Mouse (Mus musculus) heart, adult 2 months (tissue): ENCODE data around the gene Exoc7. TPM values are rescaled to one million over a fixed set of nuclear protein-coding genes. Genes with fewer than 3 reads are reported as not detected.

Experiments
- DNase-seq, 2 experiments: peaks; one replicate each; pipeline ENCODE4 v3.0.0; 2021
- H3K27ac ChIP-seq: fragments of 200-600 bp; 2 replicates; pipeline ENCODE4 v1.8.1; 2022
- H3K27me3 ChIP-seq: fragments of 200-500 bp; 2 replicates; pipeline ENCODE4 v1.6.1; 2012; ENCODE audit warnings: mild to moderate bottlenecking, low read length, inconsistent platforms, mixed read lengths; ENCODE audit not compliant: control insufficient read depth, insufficient read depth
- H3K36me3 ChIP-seq: fragments of 200-500 bp; 2 replicates; pipeline ENCODE4 v1.6.1; 2012; ENCODE audit warnings: low read length, inconsistent platforms; ENCODE audit not compliant: control insufficient read depth, insufficient read depth
- H3K4me1 ChIP-seq: fragments of 200-500 bp; 2 replicates; pipeline ENCODE4 v1.6.1; 2011; ENCODE audit warnings: low read length; ENCODE audit not compliant: control insufficient read depth, insufficient read depth
- H3K4me3 ChIP-seq: fragments of 200-600 bp; 2 replicates; pipeline ENCODE4 v1.8.1; 2022
- H3K79me2 ChIP-seq: fragments of 200-500 bp; replicated peaks from 2 replicates; pipeline ENCODE4 v1.6.1; 2012; ENCODE audit warnings: mild to moderate bottlenecking, inconsistent platforms, low read length, moderate library complexity, mixed read lengths; ENCODE audit not compliant: control insufficient read depth, insufficient read depth
- H3K9ac ChIP-seq: fragments of 200-500 bp; 2 replicates; pipeline ENCODE4 v1.6.1; 2012; ENCODE audit warnings: low read depth, mild to moderate bottlenecking, control low read depth, inconsistent platforms, low read length, mixed read lengths
- CTCF ChIP-seq: fragments of 200-600 bp; IDR thresholded peaks from 2 replicates; pipeline ENCODE4 v1.8.1; 2022; ENCODE audit warnings: antibody characterized with exemption, mild to moderate bottlenecking, moderate library complexity
- EP300 ChIP-seq: fragments of 200-500 bp; IDR thresholded peaks from 2 replicates; pipeline ENCODE4 v1.6.1; 2011; ENCODE audit warnings: low read depth, low read length, control low read depth; ENCODE audit not compliant: insufficient read depth
- POLR2A ChIP-seq: fragments of 200-500 bp; IDR thresholded peaks from 2 replicates; pipeline ENCODE4 v1.6.1; 2011; ENCODE audit warnings: mild to moderate bottlenecking, low read depth, low read length, control low read depth; ENCODE audit not compliant: insufficient read depth
- WGBS: fragments of 180-500 bp; shearing (Covaris S2); methylation state at CpG from one replicate; pipeline ENCODE4 v1.1.7; 2018; 5-methylcytosine and 5-hydroxymethylcytosine counted together
- intact Hi-C: fragments of 180-260 bp; cut with DNase I; formaldehyde crosslinking; loops from one replicate; pipeline ENCODE4 v1.15.1; 2025
- polyA plus RNA-seq: library from polyadenylated mRNA; depleted of rRNA; stranded (reverse); fragments of >200 nt; gene quantifications from 2 replicates; pipeline ENCODE4 v1.2.3, GENCODE M21; 2012
- total RNA-seq, 2 experiments: library from RNA; stranded (reverse); gene quantifications; 2 replicates each; pipeline ENCODE4 v1.2.3; 2021

Exoc7 gene
- total and polyA plus RNA-seq, 3 experiments: 28.0 to 44.0 (median 43.7) TPM

- Histone ChIP-seq H3K4me1 (no peaks in the 10 kb centered on the region), H3K9ac (no peak overlapping the region), H3K27me3 (no peaks in the 10 kb centered on the region), H3K27ac (no peak overlapping the region), H3K36me3 (no peaks in the 10 kb centered on the region), H3K4me3 (no peak overlapping the region), H3K79me2 (no peaks in the 10 kb centered on the region)
- no peak for DNase-seq
- intact Hi-C loops: no loop called here
- 74% methylated on average over 25 of the region's 25 CpGs for WGBS
- no peak for TF ChIP-seq CTCF
- no peak for TF ChIP-seq EP300
- no peak for TF ChIP-seq POLR2A
Measured at GRCm38 (mm10) chr11:116342069-116342791, 35.2 kb upstream of the Exoc7 start.

GRCm38 (mm10) chr11:116337531-116337930 lies 30.5 kb upstream of the Exoc7 start:
- Histone ChIP-seq H3K36me3 (no peaks in the 10 kb centered on the region), H3K27me3 (peaks cover 6% of the 10 kb centered on the region), H3K27ac (no peak overlapping the region), H3K79me2 (no peaks in the 10 kb centered on the region), H3K4me3 (no peak overlapping the region), H3K9ac (no peak overlapping the region), H3K4me1 (no peaks in the 10 kb centered on the region)
- intact Hi-C loops: no loop called here
- TF ChIP-seq POLR2A (no peak), EP300 (no peak), CTCF (no peak)
- 75% methylated on average over 6 of the region's 6 CpGs for WGBS
- no peak for DNase-seq

- no peaks in the 10 kb centered on the region for H3K79me2 ChIP-seq
- no peaks in the 10 kb centered on the region for H3K4me1 ChIP-seq
- no peak overlapping the region for H3K4me3 ChIP-seq
- TF ChIP-seq EP300 (no peak), POLR2A (no peak), CTCF (no peak)
- peaks cover 6% of the 10 kb centered on the region for H3K27me3 ChIP-seq
- no peak for DNase-seq
- intact Hi-C loops: no loop called here
- no peak overlapping the region for H3K27ac ChIP-seq
- no peaks in the 10 kb centered on the region for H3K36me3 ChIP-seq
- no peak overlapping the region for H3K9ac ChIP-seq
- 61% methylated on average over 12 of the region's 12 CpGs for WGBS
Measured at GRCm38 (mm10) chr11:116337000-116337399, 30.0 kb upstream of the Exoc7 start.

DNA sequence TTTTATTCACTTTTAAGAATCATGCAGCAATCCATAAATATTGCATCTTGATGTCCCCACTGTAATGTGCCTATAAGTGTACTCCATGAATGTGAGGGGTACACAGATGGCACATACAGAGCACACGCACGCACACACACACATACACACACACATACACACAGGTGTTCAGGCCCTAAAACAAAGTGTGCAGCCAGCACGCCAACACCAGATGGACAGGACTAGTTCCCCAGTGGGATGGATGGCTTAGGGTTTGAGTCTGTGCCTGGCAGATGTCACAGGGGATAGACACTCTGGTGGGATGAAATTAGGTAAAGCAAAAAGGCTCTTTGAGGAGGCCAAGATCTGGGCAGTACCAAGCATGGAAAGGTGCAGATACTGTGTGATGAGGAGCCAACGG lies 29.4 kb upstream of the Exoc7 start:
- H3K9ac ChIP-seq: no peak overlapping the region
- no peaks in the 10 kb centered on the region for H3K79me2 ChIP-seq
- intact Hi-C loops: no loop called here
- H3K27ac ChIP-seq: no peak overlapping the region
- no peak for DNase-seq
- H3K36me3 ChIP-seq: no peaks in the 10 kb centered on the region
- no peaks in the 10 kb centered on the region for H3K4me1 ChIP-seq
- H3K4me3 ChIP-seq: no peak overlapping the region
- no peak for TF ChIP-seq CTCF
- TF ChIP-seq EP300: no peak
- no peak for TF ChIP-seq POLR2A
- WGBS: 93% methylated on average over 4 of the region's 4 CpGs
- peaks cover 6% of the 10 kb centered on the region for H3K27me3 ChIP-seq

DNA sequence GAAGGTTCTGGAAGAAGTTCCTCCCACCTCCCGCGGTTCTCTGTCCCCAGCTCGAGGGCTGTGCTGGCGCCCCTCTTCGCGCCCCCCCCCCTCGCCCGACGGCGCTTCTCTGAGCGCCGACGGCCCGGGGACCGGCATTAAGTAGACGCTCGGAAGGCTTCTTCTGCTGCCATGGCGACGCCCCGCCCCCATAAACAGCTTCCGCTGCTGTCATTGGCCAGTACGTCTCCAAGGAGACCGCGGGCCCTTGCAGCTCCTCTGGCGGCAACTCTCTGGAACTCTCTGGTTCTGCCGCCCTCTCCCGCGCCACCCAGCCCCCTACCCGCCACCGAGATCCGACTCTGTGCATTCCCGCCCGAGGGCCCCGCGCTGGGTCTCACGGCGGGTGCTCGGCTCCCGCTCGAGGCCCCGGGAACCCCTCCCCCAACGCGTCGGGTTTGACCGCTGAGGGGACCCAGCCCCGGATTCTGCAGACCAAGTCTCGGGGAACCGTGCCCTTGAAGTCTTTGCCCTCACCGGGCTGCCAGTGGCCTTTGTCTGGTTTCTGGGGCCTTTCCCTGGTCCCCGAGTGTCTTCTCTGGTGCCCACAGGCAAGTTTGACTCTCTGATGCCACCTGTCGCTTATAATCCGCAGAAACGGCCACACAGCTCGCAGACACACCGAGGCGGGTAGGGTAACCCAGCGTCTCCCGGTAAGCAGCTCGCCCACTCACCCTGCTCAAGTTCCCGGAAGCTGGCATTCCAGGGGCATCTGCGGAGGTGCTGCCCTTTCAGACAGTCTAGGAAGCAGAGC lies 28.4 kb upstream of the Exoc7 start, which contains the start of gene Foxj1:
Foxj1 (minus strand) TSS at position 156 of the 793 bp plus-strand sequence.
- Histone ChIP-seq H3K36me3 (no peaks in the 10 kb centered on the region), H3K4me3 (peak within 1 kb of the TSS; percentile 80), H3K9ac (peak within 1 kb of the TSS; percentile 37; the same call in 1 of the 2 replicates), H3K27me3 (peaks cover 6% of the 10 kb centered on the region), H3K79me2 (no peaks in the 10 kb centered on the region), H3K4me1 (no peaks in the 10 kb centered on the region), H3K27ac (no peak within 1 kb of the TSS)
- under 1% methylated on average over 61 of the region's 61 CpGs for WGBS
- TF ChIP-seq CTCF (peak; percentile 66), POLR2A (no peak), EP300 (no peak)
- intact Hi-C loops: loop anchor here (1.0 kb wide), 1 partner anchor 16 kb away; no protein-coding TSS in a partner anchor
- DNase-seq: peak; percentile 95 to 98

DNA sequence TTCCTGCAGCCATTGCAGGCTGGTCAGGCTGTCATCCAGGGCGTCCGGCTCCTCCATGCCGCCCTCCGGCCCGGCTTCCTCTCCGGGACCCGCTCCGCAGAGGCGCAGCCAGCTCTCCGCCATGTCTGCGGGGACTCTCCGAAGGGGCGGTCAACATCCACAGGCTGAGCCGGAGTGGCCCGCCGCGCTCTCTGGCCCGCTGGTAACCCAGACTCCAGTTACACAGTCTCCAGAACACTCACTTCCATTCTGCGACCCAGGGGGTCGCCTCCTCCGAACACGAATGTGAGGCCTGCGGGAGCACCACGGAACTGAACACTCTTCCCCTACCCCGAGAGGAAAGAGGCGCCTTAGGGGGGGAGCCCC lies 27.4 kb upstream of the Exoc7 start:
- intact Hi-C loops: no loop called here
- peaks cover 6% of the 10 kb centered on the region for H3K27me3 ChIP-seq

More for the DNA sequence above, 27.4 kb upstream of the Exoc7 start:
- Histone ChIP-seq H3K79me2 (no peaks in the 10 kb centered on the region), H3K4me3 (no peak overlapping the region), H3K36me3 (no peaks in the 10 kb centered on the region), H3K27ac (no peak overlapping the region), H3K9ac (no peak overlapping the region), H3K4me1 (no peaks in the 10 kb centered on the region)
- DNase-seq: no peak
- TF ChIP-seq CTCF (no peak), EP300 (no peak), POLR2A (no peak)
- WGBS: 7% methylated on average over 26 of the region's 26 CpGs
